Mouse (Mus musculus): ENCODE results near the gene Arhgap27. TPM values are rescaled to one million over a fixed set of nuclear protein-coding genes. Genes with fewer than 3 reads are reported as not detected.

Arhgap27 gene
- total RNA-seq, 1 experiment from 2014 or later, result 81.4 TPM

- ATAC-seq (ENCODE audit: extremely low read depth, insufficient number of reproducible peaks, low FRiP score, poor library complexity, severe bottlenecking), result peak; percentile 40
These were observed 3.5 kb downstream of the Arhgap27 start for GRCm38 (mm10) chr11:103359841-103360641.

GRCm38 (mm10) chr11:103359122-103359521, 4.4 kb downstream of the Arhgap27 start:
- peak; percentile 69 for ATAC-seq (ENCODE audit: extremely low read depth, insufficient number of reproducible peaks, low FRiP score, poor library complexity, severe bottlenecking)

GRCm38 (mm10) chr11:103358316-103358715, 5.2 kb downstream of the Arhgap27 start:
- ATAC-seq (ENCODE audit: extremely low read depth, insufficient number of reproducible peaks, low FRiP score, poor library complexity, severe bottlenecking), result no peak

- no peak for ATAC-seq (ENCODE audit: extremely low read depth, insufficient number of reproducible peaks, low FRiP score, poor library complexity, severe bottlenecking)
These were observed 5.8 kb downstream of the Arhgap27 start for GRCm38 (mm10) chr11:103357710-103358109.

GRCm38 (mm10) chr11:103356938-103357670, 6.4 kb downstream of the Arhgap27 start:
- no peak for ATAC-seq (ENCODE audit: extremely low read depth, insufficient number of reproducible peaks, low FRiP score, poor library complexity, severe bottlenecking)

- no peak for ATAC-seq (ENCODE audit: extremely low read depth, insufficient number of reproducible peaks, low FRiP score, poor library complexity, severe bottlenecking)
These were observed 7.4 kb downstream of the Arhgap27 start for GRCm38 (mm10) chr11:103356032-103356571.

- no peak for ATAC-seq (ENCODE audit: extremely low read depth, insufficient number of reproducible peaks, low FRiP score, poor library complexity, severe bottlenecking)
These were observed 8.2 kb downstream of the Arhgap27 start for GRCm38 (mm10) chr11:103355251-103355650.

- ATAC-seq (ENCODE audit: extremely low read depth, insufficient number of reproducible peaks, low FRiP score, poor library complexity, severe bottlenecking), result no peak
These were observed 9.5 kb downstream of the Arhgap27 start for GRCm38 (mm10) chr11:103354033-103354432.

GRCm38 (mm10) chr11:103352239-103352814, 11.2 kb downstream of the Arhgap27 start:
- ATAC-seq (ENCODE audit: extremely low read depth, insufficient number of reproducible peaks, low FRiP score, poor library complexity, severe bottlenecking), result no peak

- ATAC-seq (ENCODE audit: extremely low read depth, insufficient number of reproducible peaks, low FRiP score, poor library complexity, severe bottlenecking), result no peak
These were observed 12.7 kb downstream of the Arhgap27 start for GRCm38 (mm10) chr11:103350711-103351315.

- ATAC-seq (ENCODE audit: extremely low read depth, insufficient number of reproducible peaks, low FRiP score, poor library complexity, severe bottlenecking), result no peak
These were observed 13.8 kb downstream of the Arhgap27 start for GRCm38 (mm10) chr11:103349699-103350098.

- ATAC-seq (ENCODE audit: extremely low read depth, insufficient number of reproducible peaks, low FRiP score, poor library complexity, severe bottlenecking), result peak; percentile 28
These were observed 16.8 kb downstream of the Arhgap27 start for GRCm38 (mm10) chr11:103346657-103347056.

GRCm38 (mm10) chr11:103346236-103346635, 17.3 kb downstream of the Arhgap27 start:
- ATAC-seq (ENCODE audit: extremely low read depth, insufficient number of reproducible peaks, low FRiP score, poor library complexity, severe bottlenecking), result no peak

- no peak for ATAC-seq (ENCODE audit: extremely low read depth, insufficient number of reproducible peaks, low FRiP score, poor library complexity, severe bottlenecking)
These were observed 17.9 kb downstream of the Arhgap27 start for GRCm38 (mm10) chr11:103345408-103346091.

GRCm38 (mm10) chr11:103344494-103345332, 18.8 kb downstream of the Arhgap27 start:
- peak; percentile 42 for ATAC-seq (ENCODE audit: extremely low read depth, insufficient number of reproducible peaks, low FRiP score, poor library complexity, severe bottlenecking)

GRCm38 (mm10) chr11:103343881-103344280, 19.6 kb downstream of the Arhgap27 start:
- no peak for ATAC-seq (ENCODE audit: extremely low read depth, insufficient number of reproducible peaks, low FRiP score, poor library complexity, severe bottlenecking)

GRCm38 (mm10) chr11:103343063-103343462, 20.4 kb downstream of the Arhgap27 start:
- ATAC-seq (ENCODE audit: extremely low read depth, insufficient number of reproducible peaks, low FRiP score, poor library complexity, severe bottlenecking), result no peak

GRCm38 (mm10) chr11:103340677-103341076, 22.8 kb downstream of the Arhgap27 start:
- no peak for ATAC-seq (ENCODE audit: extremely low read depth, insufficient number of reproducible peaks, low FRiP score, poor library complexity, severe bottlenecking)

Measured in neutrophil, adult 5-6 weeks (primary cell).